ENCODE assay signal across 20 mouse cellular contexts in genomic region chr15:78482518-78482917, GRCm38 (mm10). TPM values are rescaled to one million over a fixed set of nuclear protein-coding genes. Genes with fewer than 3 reads are reported as not detected.
A peak's percentile ranks its signal among the peaks of the same experiment; 100 is the strongest.
DNase-seq lines count a peak whose midpoint lies in the region.
"Had no signal": no experiment of that assay in that cellular context is flagged by ENCODE, and none has a peak within 500 bp of the region (broad histone marks: within the 10 kb centered on the region; RNA-seq: fewer than 3 reads in every experiment).

No protein-coding gene starts in this region.

- DNase-seq in adrenal gland, adult (ENCODE audit: inconsistent age in 2 of 2, low spot score in 1 of 2) = peak; percentile 57 to 79
- DNase-seq in adrenal gland, postnatal 4 days (ENCODE audit: low spot score in 2 of 2) = no peak
- peak; percentile 46 for DNase-seq in cerebellum, adult 9-11 months
- DNase-seq in cerebellum, postnatal 25 days = no peak
- peak; percentile 59 for DNase-seq in adrenal gland, adult 8-10 months
- DNase-seq in adrenal gland, postnatal 25 days = peak; percentile 35
- no peak for DNase-seq in T-cell, adult 2 months (ENCODE audit: low spot score)
- no peak for DNase-seq in lung, postnatal 4 days
- DNase-seq: B cell, adult 2 months; cerebellum, postnatal 10 days; forebrain, postnatal 0 days; gastrocnemius, adult 2 months; gastrocnemius, postnatal 14 days; heart, adult 11 months; kidney, adult 11 months; kidney, adult 8-10 months had no signal

RNA-seq across cellular contexts. Expression of gene Il2rb, which starts 12.6 kb away (rescaled TPM):
- total RNA-seq in adrenal gland, postnatal 4 days (2021) = 1 to 10 TPM in 1 of 2 experiments, under 1 TPM in 1; 0.64 to 1.3 TPM
- total RNA-seq in adrenal gland, adult 8-10 months (2022) = 1 to 10 TPM; 1.2 to 2.7 (median 1.9) TPM
- 0.48 and 0.58 TPM in 2 replicates for total RNA-seq in adrenal gland, postnatal 25 days (2021)
- total RNA-seq: gastrocnemius, adult 2 months; gastrocnemius, postnatal 14 days had no signal

RNA-seq across cellular contexts. Expression of gene Tmprss6, which starts 14.1 kb away (rescaled TPM):
- total RNA-seq in adrenal gland, postnatal 4 days (2021) = 10 to 100 TPM in 1 of 2 experiments, 1 to 10 TPM in 1; 1.8 to 22.4 TPM
- 1 to 10 TPM; 1.1 to 2.8 (median 2.0) TPM for total RNA-seq in adrenal gland, adult 8-10 months (2022)
- total RNA-seq in adrenal gland, postnatal 25 days (2021) = 1.9 and 4.9 TPM in 2 replicates
- total RNA-seq: gastrocnemius, adult 2 months; gastrocnemius, postnatal 14 days; heart, adult 8-10 months; heart, postnatal 25 days; hematopoietic stem cell, adult 5-6 weeks had no signal

RNA-seq across cellular contexts. Expression of gene C1qtnf6, which starts 48.7 kb away (rescaled TPM):
- total RNA-seq in adrenal gland, postnatal 4 days (2021) = 10 to 100 TPM; 81.8 to 93.0 TPM
- 10 to 100 TPM; 19.3 to 41.2 (median 31.8) TPM for total RNA-seq in adrenal gland, adult 8-10 months (2022)
- total RNA-seq in adrenal gland, postnatal 25 days (2021) = 48.7 and 59.4 TPM in 2 replicates

RNA-seq across cellular contexts. Expression of gene Kctd17, which starts 54.2 kb away (rescaled TPM):
- 100 to 1,000 TPM; 107 to 113 TPM for total RNA-seq in adrenal gland, postnatal 4 days (2021)
- total RNA-seq in adrenal gland, adult 8-10 months (2022) = 100 to 1,000 TPM in 2 of 4 experiments, 10 to 100 TPM in 2; 80.2 to 106 (median 96.4) TPM
- 73.5 and 84.3 TPM in 2 replicates for total RNA-seq in adrenal gland, postnatal 25 days (2021)
- total RNA-seq: CH12.LX had no signal

Comparison
In these comparisons a context has a peak if more than half of its experiments do, and no peak if none do; other contexts are left out.
1. DNase-seq: peak in adrenal gland, adult (2 of 2), cerebellum, adult 9-11 months (single experiment), adrenal gland, adult 8-10 months (single experiment) and adrenal gland, postnatal 25 days (single experiment); none in adrenal gland, postnatal 4 days (0 of 2), cerebellum, postnatal 25 days (0 of 2), T-cell, adult 2 months (single experiment) and lung, postnatal 4 days (0 of 2).